Mouse (Mus musculus) layer of hippocampus, adult 18-20 months (tissue): ENCODE results near the gene Gm8251. TPM values are rescaled to one million over a fixed set of nuclear protein-coding genes. Genes with fewer than 3 reads are reported as not detected.
"Not testable (repeated sequence)": the region's sequence is repeated elsewhere in the genome, so short reads cannot be mapped to it uniquely, and the experiment has no call there.

Experiments
- DNase-seq, 2 experiments: peaks; one replicate each; pipeline ENCODE4 v3.0.0; 2022; ENCODE audit warnings: low spot score in 2 of 2
- long read RNA-seq: library from polyadenylated mRNA; stranded (forward); transcript quantifications from one replicate; pipeline ENCODE4 v2.0.0, GENCODE M21; 2021
- total RNA-seq, 2 experiments: library from RNA; stranded (reverse); gene quantifications; 2 replicates each; pipeline ENCODE4 v1.2.3; 2021

Gm8251 gene
- not detected for total RNA-seq
- long read RNA-seq = 0 reads

DNA sequence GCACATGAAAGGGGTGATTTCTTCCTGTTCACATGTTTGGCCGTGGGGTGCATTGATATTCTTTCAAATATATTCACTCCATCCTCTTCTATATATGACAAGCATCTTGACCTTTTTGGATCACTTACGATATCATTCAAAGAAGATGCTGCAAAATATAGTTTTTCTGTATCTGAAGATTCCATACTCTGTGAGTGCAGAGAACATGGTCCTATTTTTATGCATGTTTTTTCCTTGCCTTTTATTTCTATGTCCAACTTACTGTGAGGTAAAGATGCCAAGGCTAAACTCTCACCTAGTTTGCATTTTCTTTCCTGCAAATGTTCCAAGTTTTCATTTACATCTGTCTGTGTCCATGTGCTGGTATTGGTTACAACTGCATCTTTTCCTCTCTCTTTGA is at the start of gene Gm8251:
TSS of gene Gm8251 (minus strand) at position 101 of the 400 bp plus-strand sequence.
- no peak for DNase-seq

DNA sequence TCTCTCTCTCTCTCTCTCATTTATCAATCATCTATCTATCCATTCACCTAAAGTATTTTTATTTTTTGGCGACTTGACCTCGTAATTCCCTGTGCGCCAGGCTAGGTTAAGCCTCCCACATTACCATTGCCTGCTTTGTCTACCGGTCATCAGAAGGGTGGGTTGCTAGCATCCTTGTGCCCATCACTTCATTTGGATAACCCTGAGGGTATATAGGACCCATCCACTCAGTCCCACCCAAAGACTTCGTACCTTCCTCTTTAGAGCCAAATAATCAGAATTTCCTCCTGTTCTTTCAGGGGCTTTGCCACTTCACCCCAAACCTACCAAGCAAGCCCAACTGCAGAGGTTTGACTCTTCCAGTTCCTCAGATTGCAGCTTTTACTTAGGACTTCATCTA is 41.2 kb upstream of the Gm8251 start:
- no peak for DNase-seq

DNA sequence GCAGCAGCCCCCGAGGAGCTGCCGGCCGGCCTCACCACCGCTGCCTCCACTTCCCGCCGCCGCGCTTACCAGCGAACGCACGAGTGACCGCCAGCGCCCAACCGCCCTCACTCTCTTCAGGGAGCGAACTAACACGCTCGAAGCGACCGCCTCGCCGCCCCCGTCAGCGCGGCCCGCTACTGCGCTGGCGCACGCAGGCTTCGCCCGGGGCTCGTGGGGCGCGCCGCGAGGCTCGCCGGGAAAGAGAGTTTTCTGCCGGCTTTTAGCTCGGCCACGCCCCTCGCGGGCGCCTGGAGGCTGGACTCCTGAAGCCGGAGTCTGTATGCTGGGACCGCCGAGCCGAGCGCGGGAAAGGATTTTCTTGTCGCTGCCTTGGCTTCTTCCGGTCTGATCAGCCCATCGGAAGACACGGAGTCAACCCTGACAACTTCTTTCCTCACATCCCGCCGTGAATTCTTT is 40.6 kb upstream of the Gm8251 start, which contains the start of gene Tex30:
TSS of gene Tex30 (minus strand) at position 183 of the 459 bp plus-strand sequence.
- peak; percentile 93 to 96 for DNase-seq

DNA sequence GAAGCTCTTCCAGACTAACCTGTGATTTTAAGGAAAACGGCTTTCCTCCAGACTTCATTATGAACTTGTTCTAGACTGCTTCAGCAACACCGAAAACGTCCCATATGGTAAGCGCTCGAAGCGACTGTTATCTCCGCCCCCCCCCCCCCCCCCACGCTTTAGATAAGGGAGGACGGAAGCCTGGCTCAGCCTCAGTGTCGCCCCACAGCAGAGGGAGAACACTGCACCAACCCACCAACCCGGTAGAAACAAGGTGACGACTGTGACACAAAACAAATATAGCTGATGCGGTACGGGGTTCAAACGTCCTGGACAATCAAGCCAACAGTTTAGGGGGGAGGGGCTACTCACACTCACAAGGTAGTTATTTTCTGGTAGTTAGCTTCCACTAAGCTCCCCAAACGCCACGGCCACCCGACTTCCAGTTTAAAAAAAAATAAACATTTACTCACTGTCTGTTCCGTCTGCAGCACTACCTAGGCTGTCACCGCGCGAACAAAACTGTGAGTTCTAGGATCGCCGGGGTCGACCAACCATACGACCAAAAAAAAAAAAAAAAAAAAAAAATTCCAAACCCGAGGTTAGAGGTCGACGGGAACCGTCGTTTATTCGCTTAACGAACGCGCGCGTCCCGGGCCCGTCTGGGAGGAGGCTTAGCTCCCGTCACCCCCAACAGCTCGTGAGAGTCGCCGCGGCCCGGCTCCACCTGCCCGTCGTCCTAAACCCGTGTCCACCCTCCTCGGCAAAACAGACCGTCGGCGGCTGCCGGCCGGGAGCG is 39.9 kb upstream of the Gm8251 start:
- peak in 1 of 2 experiments; percentile 26 for DNase-seq

DNA sequence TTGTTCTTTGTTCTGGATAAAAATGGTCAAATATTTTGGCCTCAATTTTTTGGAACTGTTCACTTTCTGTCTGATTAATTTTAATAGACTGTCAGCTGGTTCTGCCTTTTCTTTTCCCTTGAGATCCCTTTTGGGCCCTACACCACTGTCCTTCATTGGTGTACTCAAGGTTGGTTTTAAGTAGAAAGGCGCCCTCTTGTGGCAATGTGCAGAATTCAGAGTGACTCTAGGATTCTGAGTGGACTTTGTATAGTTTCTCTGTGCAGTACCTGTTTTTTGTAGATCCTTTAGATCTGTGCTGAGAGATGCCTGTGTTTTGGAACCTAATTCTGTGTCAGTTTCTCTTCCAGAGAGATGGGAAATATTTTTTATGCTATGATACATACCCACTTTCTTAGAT is 2.9 kb upstream of the Gm8251 start:
- DNase-seq = peak; percentile 40 to 83

DNA sequence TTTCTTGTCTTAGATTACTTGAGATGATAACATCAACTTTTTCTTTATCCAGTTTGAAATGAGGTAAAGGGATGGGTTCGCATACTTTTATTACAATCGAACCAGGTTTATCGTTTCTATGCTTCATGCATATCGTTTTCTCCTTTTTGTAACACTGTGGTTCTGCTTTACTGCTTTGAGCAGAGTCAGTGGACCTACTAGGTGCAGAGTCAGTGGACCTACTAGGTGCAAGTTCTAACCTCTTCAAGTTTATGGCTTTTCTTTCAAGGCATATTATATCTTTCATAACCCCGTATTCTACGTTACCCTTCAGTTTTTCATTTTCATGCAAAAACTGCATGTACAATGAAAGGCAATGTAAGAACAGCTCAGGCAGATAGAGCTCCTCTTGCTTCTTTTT is 1.7 kb upstream of the Gm8251 start:
- DNase-seq = no peak

DNA sequence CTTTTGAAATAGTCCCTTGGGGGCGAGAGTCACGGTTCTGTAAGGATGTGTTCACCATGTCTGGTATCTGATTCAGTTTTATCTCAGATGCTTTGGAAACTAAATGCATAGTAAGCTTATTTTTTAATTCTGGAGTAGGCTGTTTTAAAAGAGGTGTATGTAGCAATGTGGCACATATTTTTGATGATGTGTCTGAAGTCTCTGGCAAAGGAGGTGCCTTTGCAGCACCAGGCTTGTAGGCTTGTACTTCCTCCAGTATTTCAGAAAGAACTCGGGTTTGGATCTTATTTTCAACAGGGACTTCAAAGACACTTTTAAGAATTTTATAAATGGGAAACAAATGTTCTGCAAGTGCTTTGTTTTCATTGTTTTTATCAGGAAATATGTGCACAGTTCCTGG is 3.9 kb downstream of the Gm8251 start:
- no peak for DNase-seq

DNA sequence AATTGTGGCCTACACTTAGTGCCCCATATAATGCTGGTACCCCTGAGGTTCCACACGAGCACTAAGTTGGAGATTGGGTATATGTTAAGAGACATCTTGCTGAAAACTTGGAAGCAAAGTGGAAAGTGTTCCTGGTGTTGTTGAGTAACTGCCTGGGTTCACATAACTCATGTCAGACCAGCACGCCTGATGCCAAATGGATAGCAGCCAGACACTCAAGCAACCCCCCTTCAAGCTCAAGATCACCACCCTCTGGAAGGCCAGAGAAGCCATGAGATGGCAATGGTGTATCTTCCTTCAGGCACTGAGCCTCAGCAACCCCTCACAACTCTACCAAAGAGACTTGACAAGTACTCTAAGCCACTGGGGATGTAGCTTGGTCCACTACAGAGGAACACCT is 15.2 kb downstream of the Gm8251 start:
- no peak for DNase-seq

DNA sequence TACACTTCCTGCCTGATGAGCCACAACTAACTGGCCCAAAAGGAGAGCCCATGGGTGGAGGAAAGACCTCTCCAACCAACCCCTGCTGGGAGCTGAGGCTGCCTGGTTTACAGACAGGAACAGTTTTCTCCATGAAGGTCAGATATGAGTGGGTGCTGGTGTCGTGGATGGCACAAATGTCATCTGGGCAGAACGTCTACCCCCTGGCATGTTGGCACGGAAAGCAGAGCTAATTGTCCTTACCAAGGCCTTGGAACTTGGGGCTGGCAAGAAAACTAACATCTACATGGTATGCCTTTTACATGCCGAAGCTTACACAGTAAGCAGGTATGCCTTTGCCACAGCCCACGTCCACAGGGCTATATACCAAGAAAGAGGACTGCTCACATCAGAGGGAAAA is 16.0 kb downstream of the Gm8251 start:
- DNase-seq = not testable (repeated sequence)

DNA sequence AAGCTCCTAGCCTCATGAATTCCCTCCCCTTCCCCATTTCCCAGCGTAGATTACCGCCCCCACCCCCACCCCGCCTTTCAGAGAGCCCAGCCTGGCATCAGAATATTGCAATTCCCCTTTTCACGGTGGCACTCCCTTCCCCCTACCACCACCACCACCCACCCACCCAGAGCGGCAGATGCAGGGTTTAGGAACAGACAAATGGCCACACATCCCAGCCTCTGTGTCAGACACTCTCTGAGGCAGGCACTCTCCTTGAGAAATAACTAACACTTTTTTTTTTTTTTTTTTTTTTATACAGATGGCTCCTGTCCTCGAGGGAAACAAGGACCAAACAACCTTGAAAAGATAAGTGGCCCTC is 19.2 kb downstream of the Gm8251 start:
- no peak for DNase-seq

DNA sequence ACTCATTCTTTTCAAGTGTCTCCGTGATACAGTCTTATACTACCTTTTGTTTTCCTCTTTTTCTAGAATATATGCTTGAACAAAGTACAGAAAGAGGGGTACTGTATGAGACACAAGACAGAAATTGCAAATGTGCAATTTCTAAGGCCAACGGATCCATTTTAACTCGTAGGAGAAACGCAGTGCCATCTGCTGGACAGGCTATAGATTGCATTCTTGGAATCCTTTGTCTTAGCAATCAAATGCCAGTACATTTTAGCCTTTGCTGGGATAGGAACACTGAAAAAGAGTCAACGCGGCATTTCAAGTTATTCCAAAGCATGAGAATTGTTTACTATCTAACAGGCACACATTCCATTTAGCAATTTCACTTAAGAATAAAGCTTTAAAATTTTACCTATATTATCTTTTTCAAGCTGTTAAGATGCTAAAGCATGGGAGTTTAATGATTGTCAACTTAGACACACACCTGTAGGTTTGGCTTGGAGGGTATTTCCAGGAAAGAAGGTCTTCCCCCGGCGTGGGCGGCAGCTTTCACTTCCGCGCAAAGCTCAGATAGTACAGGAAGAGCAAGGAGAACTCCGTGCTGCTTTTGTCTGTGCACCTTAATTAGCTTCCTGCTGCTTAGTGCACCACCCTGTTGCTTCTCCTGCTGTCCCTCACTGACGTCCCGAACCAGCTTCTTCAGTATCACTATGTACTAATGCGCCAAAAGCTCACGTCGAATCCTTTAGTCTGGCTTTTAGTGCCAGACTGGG is 19.8 kb downstream of the Gm8251 start:
- peak; percentile 19 to 76 for DNase-seq

DNA sequence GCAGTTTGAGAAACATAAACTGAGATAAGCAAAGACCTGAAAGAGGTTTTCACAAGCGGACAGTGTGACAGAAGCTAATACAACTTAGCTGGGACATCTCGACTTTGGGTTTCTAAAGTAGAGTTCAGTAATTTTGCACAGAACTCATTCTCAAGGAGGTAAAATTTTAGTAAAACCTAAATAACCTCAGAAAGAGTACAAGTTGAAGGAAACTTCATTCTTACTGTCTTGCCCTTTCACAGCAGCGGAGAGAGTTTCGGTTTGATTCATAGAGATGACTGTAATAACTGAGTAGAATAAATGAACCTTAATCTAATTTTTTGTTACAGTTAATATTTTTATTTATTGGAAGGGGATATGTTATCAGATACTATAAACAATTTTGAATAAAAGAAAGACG is 28.8 kb downstream of the Gm8251 start:
- DNase-seq = no peak

DNA sequence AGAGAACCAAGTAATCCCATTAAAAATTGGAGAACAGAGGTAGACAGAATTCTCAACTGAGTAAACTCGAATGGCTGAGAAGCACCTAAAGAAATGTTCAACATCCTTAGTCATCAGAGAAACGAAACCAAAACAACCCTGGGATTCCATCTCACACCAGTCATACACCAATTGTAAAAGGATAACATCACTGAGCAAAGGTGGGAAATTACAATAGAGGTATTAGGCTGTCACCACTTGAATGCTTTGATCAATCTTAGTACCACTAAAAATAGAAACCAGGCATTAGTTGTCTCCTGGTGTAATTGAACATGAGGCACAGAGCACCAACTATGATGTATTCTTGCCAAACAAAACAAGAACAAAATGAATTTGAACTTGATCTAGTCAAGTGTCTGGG is 29.5 kb downstream of the Gm8251 start:
- DNase-seq = no peak

DNA sequence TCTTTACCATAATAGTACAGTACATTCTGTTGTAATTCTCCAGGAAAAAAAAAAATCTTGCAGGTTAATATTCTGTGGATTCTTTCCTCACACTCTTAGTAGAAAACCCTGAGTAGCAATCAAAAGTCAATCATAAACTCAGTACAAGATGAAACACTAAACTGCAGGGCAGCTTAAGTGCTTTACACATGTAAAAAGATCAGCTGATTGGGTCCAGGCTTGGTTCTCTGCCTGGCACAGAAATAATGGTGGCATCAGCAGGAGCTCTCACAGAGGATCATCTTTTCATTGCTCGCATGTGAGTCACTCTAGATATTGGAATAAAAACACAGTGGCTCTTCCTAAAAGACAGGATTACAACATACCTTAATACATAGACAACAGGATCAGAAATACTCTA is 34.1 kb downstream of the Gm8251 start:
- no peak for DNase-seq

DNA sequence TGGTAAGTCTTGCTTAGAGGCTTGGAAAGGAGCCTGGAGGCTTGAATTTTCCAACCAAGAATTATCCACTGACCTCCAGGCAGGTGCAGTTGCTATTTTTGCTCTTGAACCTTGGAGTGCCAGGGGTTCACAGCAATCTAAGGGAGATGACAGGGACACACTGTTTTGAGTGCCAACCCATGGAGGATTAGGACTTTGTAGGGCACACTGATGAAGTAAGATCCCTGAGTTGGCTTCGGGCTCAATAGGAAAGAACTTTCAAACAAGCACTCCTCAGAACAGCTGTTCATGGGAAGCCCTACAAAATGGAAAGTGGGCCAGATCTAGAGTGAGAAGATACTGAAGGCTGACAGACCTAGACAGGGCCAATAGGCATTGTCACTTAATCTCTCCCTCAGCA is 39.1 kb downstream of the Gm8251 start:
- DNase-seq = no peak

DNA sequence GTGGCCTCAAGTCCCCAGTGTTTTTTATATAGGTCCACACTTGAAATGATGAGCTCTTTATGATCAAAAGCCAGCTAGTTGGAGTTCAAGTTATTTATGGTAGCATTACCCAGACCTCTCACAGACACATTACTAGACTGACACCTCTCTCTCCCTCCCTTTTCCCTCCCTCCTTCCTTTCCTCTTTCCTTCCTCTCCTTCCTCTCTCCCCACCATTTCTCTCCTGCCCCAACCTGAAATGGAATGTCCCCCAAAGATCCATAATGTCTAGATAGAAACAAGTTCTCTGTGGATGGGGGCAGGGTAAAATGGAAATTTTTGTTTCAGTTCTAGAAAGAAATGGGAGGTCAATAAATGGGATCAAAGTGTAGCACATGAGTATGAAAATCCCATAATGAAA is 41.8 kb downstream of the Gm8251 start, which contains the start of gene Mettl21c:
TSS of gene Mettl21c (minus strand) at position 101 of the 400 bp plus-strand sequence.
- DNase-seq = no peak

DNA sequence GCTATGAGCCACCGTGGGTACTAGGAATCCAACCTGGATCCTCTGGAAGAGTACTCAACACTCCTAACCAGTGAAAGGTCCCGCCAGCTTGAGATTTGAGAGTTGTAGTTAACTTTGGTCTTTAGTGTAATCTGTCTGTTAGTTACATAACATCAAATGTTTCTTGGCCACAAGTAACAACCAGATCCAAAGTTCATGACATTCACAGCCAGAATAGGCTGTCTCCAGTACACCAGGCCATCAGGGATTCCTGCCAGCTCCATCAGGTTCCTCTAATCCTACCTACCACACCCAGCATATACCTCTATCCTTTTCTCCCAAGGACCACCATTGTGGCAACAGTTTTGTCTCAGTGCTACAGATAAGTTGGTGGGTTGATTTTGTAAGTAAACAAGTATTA is 46.2 kb downstream of the Gm8251 start:
- DNase-seq = no peak

Other genes with a start within 250 kb of the Gm8251 start
- 10 to 100 TPM; 46.6 to 51.1 TPM for gene Uxs1, start 234.1 kb downstream of the Gm8251 start, total RNA-seq
- 10 to 100 TPM; 44.9 to 46.4 TPM for gene Tpp2, start 128.3 kb downstream of the Gm8251 start, total RNA-seq
- gene Mettl21c, start 41.9 kb downstream of the Gm8251 start, total RNA-seq = not detected
- 1 to 10 TPM; 7.5 to 9.9 TPM for gene Tex30, start 40.5 kb upstream of the Gm8251 start, total RNA-seq
- gene Kdelc1, start 56.9 kb upstream of the Gm8251 start, total RNA-seq = 10 to 100 TPM in 1 of 2 experiments, 1 to 10 TPM in 1; 9.5 to 10.3 TPM
- 10 to 100 TPM; 33.9 to 38.2 TPM for gene Bivm, start 57.0 kb upstream of the Gm8251 start, total RNA-seq
- 10 to 100 TPM; 17.5 to 19.7 TPM for gene Ercc5, start 85.8 kb upstream of the Gm8251 start, total RNA-seq
- gene Mettl21e, start 157.0 kb upstream of the Gm8251 start, total RNA-seq = not detected